Mouse (Mus musculus) right cerebral cortex, postnatal 14 days (tissue): ENCODE measurements at regions not wholly inside any gene's neighbourhood (a gene's known extent, or its start where the extent isn't known, plus 50 kb on each side); places are given as distances from the start of the nearest gene placed in this dataset.
A peak's percentile ranks its signal among the peaks of the same experiment; 100 is the strongest.

Experiments used
- DNase-seq: peaks from one replicate; pipeline ENCODE4 v3.0.0; 2022

- DNase-seq: no peak
These were observed 325.0 kb downstream of the Mettl4 start for GRCm38 (mm10) chr17:94424811-94425210.

- DNase-seq: no peak
These were observed 366.8 kb downstream of the Mettl4 start for GRCm38 (mm10) chr17:94382993-94383392.

- DNase-seq: no peak
These were observed 414.1 kb downstream of the Mettl4 start for GRCm38 (mm10) chr17:94335688-94336087.

GRCm38 (mm10) chr17:94326179-94326578 is 423.6 kb downstream of the Mettl4 start:
- no peak for DNase-seq

- DNase-seq: no peak
These were observed 458.6 kb downstream of the Mettl4 start for GRCm38 (mm10) chr17:94291221-94291620.

- no peak for DNase-seq
These were observed 462.1 kb downstream of the Mettl4 start for GRCm38 (mm10) chr17:94287612-94288159.

- DNase-seq: no peak
These were observed 473.0 kb downstream of the Mettl4 start for GRCm38 (mm10) chr17:94276851-94277250.

- no peak for DNase-seq
These were observed 480.1 kb downstream of the Mettl4 start for GRCm38 (mm10) chr17:94269756-94270155.

GRCm38 (mm10) chr17:94255666-94256065 is 494.2 kb downstream of the Mettl4 start:
- no peak for DNase-seq

GRCm38 (mm10) chr17:94254801-94255200 is 495.0 kb downstream of the Mettl4 start:
- DNase-seq: no peak

GRCm38 (mm10) chr17:94243821-94244220 is 506.0 kb downstream of the Mettl4 start:
- no peak for DNase-seq

GRCm38 (mm10) chr17:94226136-94226535 is 523.7 kb downstream of the Mettl4 start:
- DNase-seq: peak; percentile 6
